Mouse (Mus musculus) intestine, postnatal 0 days (tissue): ENCODE measurements around the gene 2900026A02Rik. TPM values are rescaled to one million over a fixed set of nuclear protein-coding genes. Genes with fewer than 3 reads are reported as not detected.
A peak's percentile ranks its signal among the peaks of the same experiment; 100 is the strongest.

Experiments used
- ATAC-seq: fragments of 200-750 bp; cut with Nextera tagmentation; 2 replicates; pipeline ENCODE4 v1.8.0; 2017; ENCODE audit warnings: mild to moderate bottlenecking, moderate TSS enrichment, moderate library complexity
- H3K27ac ChIP-seq: fragments of 300-500 bp; sonication (generic); 2 replicates; pipeline ENCODE4 v1.5.1; 2014; ENCODE audit warnings: mild to moderate bottlenecking, low read depth, low read length, moderate library complexity
- H3K27me3 ChIP-seq: fragments of 300-500 bp; sonication (generic); replicated peaks from 2 replicates; pipeline ENCODE4 v1.6.1; 2014; ENCODE audit warnings: low read length, mixed read lengths; ENCODE audit not compliant: control insufficient read depth, insufficient read depth
- H3K36me3 ChIP-seq: fragments of 300-500 bp; sonication (generic); 2 replicates; pipeline ENCODE4 v1.6.1; 2014; ENCODE audit warnings: mild to moderate bottlenecking, moderate library complexity; ENCODE audit not compliant: control insufficient read depth, insufficient read depth
- H3K4me1 ChIP-seq: fragments of 300-500 bp; sonication (generic); replicated peaks from 2 replicates; pipeline ENCODE4 v1.6.1; 2014; ENCODE audit warnings: antibody characterized with exemption, low read length, mixed read lengths; ENCODE audit not compliant: control insufficient read depth, insufficient read depth
- H3K4me2 ChIP-seq: fragments of 300-500 bp; sonication (generic); replicated peaks from 2 replicates; pipeline ENCODE4 v1.6.1; 2014; ENCODE audit warnings: low read depth, mild to moderate bottlenecking, moderate library complexity
- H3K4me3 ChIP-seq: fragments of 300-500 bp; sonication (generic); 2 replicates; pipeline ENCODE4 v1.5.1; 2014; ENCODE audit warnings: low read depth, low read length
- H3K9ac ChIP-seq: fragments of 300-500 bp; sonication (generic); 2 replicates; pipeline ENCODE4 v1.6.1; 2014; ENCODE audit warnings: mild to moderate bottlenecking, low read depth, low read length
- H3K9me3 ChIP-seq: fragments of 300-500 bp; sonication (generic); 2 replicates; pipeline ENCODE4 v1.6.1; 2016; ENCODE audit warnings: mixed run types; ENCODE audit not compliant: control insufficient read depth
- CTCF ChIP-seq: sonication (generic); IDR thresholded peaks from 2 replicates; pipeline ENCODE4 v1.5.1; 2016; ENCODE audit warnings: low read depth, mild to moderate bottlenecking, control low read depth, antibody characterized with exemption, moderate library complexity
- WGBS: fragments of 180-500 bp; shearing (Covaris S2); extraction: QIAGEN DNeasy Blood & Tissue Kit; methylation state at CpG from one replicate; pipeline ENCODE4 v1.1.7; 2014; 5-methylcytosine and 5-hydroxymethylcytosine counted together
- polyA plus RNA-seq: library from polyadenylated mRNA; unstranded; fragments of >200 nt; fragmentation: Nextera tagmentation; extraction: Ambion mirVana; gene quantifications from 2 replicates; pipeline ENCODE4 v1.2.1, GENCODE M21; 2015

The 2900026A02Rik gene
- polyA plus RNA-seq, 1 experiment from 2014 or later, result 8.0 TPM

- H3K9me3 ChIP-seq, result no peaks in the 10 kb centered on the region
- H3K4me2 ChIP-seq, result no peak overlapping the region
- H3K9ac ChIP-seq, result no peak overlapping the region
- peaks cover 7% of the 10 kb centered on the region; the same call in 1 of the 2 replicates for H3K4me1 ChIP-seq
- H3K36me3 ChIP-seq, result no peaks in the 10 kb centered on the region; the same call in 1 of the 2 replicates
- H3K27me3 ChIP-seq, result no peaks in the 10 kb centered on the region
- H3K4me3 ChIP-seq, result no peak overlapping the region
- ATAC-seq, result peak; percentile 0; the same call in 1 of the 2 replicates
- TF ChIP-seq CTCF, result no peak
- peak overlapping the region; percentile 88 for H3K27ac ChIP-seq
- WGBS, result 29% methylated on average over 13 of the region's 13 CpGs
These were observed 88.4 kb downstream of the 2900026A02Rik start for GRCm38 (mm10) chr5:113132635-113133041.

- Histone ChIP-seq H3K27me3 (no peaks in the 10 kb centered on the region), H3K4me1 (no peaks in the 10 kb centered on the region), H3K9ac (no peak overlapping the region), H3K9me3 (no peaks in the 10 kb centered on the region), H3K27ac (no peak overlapping the region), H3K4me3 (no peak overlapping the region), H3K36me3 (no peaks in the 10 kb centered on the region; the same call in 1 of the 2 replicates), H3K4me2 (no peak overlapping the region)
- TF ChIP-seq CTCF, result no peak
- WGBS, result 34% methylated on average over 4 of the region's 4 CpGs
- ATAC-seq, result no peak
These were observed 92.6 kb downstream of the 2900026A02Rik start for GRCm38 (mm10) chr5:113128426-113128825.

- ATAC-seq, result no peak
- no peak for TF ChIP-seq CTCF
- Histone ChIP-seq H3K9me3 (no peaks in the 10 kb centered on the region), H3K4me1 (no peaks in the 10 kb centered on the region), H3K27me3 (no peaks in the 10 kb centered on the region), H3K36me3 (peaks cover 3% of the 10 kb centered on the region; the same call in 1 of the 2 replicates), H3K27ac (no peak overlapping the region), H3K4me2 (no peak overlapping the region), H3K4me3 (no peak overlapping the region), H3K9ac (no peak overlapping the region)
- 96% methylated on average over 12 of the region's 12 CpGs for WGBS
These were observed 94.6 kb downstream of the 2900026A02Rik start for GRCm38 (mm10) chr5:113126476-113126875.

GRCm38 (mm10) chr5:113123693-113124092 lies 97.3 kb downstream of the 2900026A02Rik start:
- Histone ChIP-seq H3K4me1 (peaks cover 8% of the 10 kb centered on the region; the same call in 1 of the 2 replicates), H3K4me3 (no peak overlapping the region), H3K36me3 (peaks cover 3% of the 10 kb centered on the region; the same call in 1 of the 2 replicates), H3K27ac (no peak overlapping the region), H3K27me3 (no peaks in the 10 kb centered on the region), H3K4me2 (no peak overlapping the region), H3K9me3 (no peaks in the 10 kb centered on the region), H3K9ac (no peak overlapping the region)
- WGBS, result 52% methylated on average over 10 of the region's 10 CpGs
- ATAC-seq, result no peak
- TF ChIP-seq CTCF, result no peak

DNA sequence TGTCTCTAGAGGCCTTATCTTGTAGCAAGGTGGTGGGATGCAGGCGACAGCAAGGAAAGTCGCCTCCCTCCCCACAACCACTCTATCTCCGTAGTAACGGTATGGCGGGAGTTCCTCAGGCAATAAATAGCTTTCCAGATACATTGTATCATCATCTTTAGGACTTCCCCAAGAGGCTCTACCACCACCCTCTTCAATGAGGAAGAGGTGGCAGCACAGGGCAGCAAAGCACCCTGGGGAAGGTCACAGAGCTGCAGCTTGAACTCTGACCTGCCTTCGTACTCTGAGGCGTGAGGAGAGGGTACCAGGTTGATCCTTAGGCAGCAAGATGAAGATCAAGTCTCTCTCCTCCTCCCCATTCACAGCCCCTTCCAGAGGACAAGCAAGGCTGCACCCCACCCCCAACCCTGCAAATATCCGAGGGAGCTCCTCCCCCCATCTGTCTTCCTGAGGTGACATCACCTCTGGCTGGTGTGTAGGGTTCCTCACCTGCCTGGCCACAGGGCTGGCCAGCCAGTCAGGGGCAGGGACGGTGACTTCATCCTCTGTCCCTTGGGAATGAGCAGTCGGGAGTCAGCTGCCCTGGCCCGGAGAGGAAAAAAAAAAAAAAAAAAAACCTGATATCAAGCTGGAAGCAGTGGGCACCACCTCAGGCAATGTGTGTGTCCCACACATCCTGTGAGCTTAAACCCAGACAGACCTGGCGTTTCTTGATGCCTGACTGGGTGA lies 98.5 kb downstream of the 2900026A02Rik start:
- TF ChIP-seq CTCF, result no peak
- peak; percentile 50; the same call in 1 of the 2 replicates for ATAC-seq
- WGBS, result 34% methylated on average over 12 of the region's 12 CpGs

DNA sequence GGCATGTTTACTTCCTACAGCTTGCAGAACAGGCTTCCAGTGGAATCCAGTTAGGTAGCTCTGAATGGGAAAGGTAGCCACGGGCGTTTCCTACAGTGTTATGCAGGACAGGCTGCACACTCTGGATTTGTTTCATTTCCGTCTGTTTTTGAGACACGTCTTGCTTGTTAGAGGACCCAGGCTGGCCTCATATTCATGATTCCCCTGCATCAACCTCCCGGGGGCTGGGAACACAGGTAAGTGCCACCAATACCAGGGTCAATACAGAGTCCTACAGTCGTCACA lies 99.5 kb downstream of the 2900026A02Rik start:
- no peaks in the 10 kb centered on the region for H3K9me3 ChIP-seq
- ATAC-seq, result no peak
- H3K27ac ChIP-seq, result peak overlapping the region; percentile 28; the same call in 1 of the 2 replicates
- no peak overlapping the region for H3K9ac ChIP-seq
- no peak for TF ChIP-seq CTCF
- peaks cover 10% of the 10 kb centered on the region; the same call in 1 of the 2 replicates for H3K4me1 ChIP-seq
- H3K4me2 ChIP-seq, result no peak overlapping the region
- no peak overlapping the region for H3K4me3 ChIP-seq
- WGBS, result 44% methylated on average over 6 of the region's 6 CpGs
- peaks cover 3% of the 10 kb centered on the region; the same call in 1 of the 2 replicates for H3K36me3 ChIP-seq
- no peaks in the 10 kb centered on the region for H3K27me3 ChIP-seq

More for the DNA sequence above, 98.5 kb downstream of the 2900026A02Rik start:
- H3K36me3 ChIP-seq, result peaks cover 3% of the 10 kb centered on the region; the same call in 1 of the 2 replicates
- no peaks in the 10 kb centered on the region for H3K9me3 ChIP-seq
- H3K4me1 ChIP-seq, result peaks cover 10% of the 10 kb centered on the region; the same call in 1 of the 2 replicates
- no peak overlapping the region; the same call in 1 of the 2 replicates for H3K27ac ChIP-seq
- H3K9ac ChIP-seq, result no peak overlapping the region
- no peak overlapping the region for H3K4me2 ChIP-seq
- no peak overlapping the region for H3K4me3 ChIP-seq
- no peaks in the 10 kb centered on the region for H3K27me3 ChIP-seq
